Mouse (Mus musculus) megakaryocyte, embryonic 14.5 days (primary cell): Measurements from ENCODE around the gene Prtg.

Experiments
- FLI1 ChIP-seq: IDR thresholded peaks from 2 replicates; pipeline ENCODE4 v1.6.1; 2012; ENCODE audit warnings: low read length, inconsistent platforms, mixed read lengths
- GATA1 ChIP-seq: IDR thresholded peaks from 3 replicates; pipeline ENCODE4 v1.6.1; 2012; ENCODE audit warnings: mixed read lengths, low read length, inconsistent platforms, borderline replicate concordance

GRCm38 (mm10) chr9:72902611-72903010, 95.9 kb downstream of the Prtg start:
- TF ChIP-seq GATA1 (no peak), FLI1 (no peak)
